Mouse (Mus musculus) liver, adult 2 months (tissue): ENCODE results near the gene Zfp652.

ENCODE experiments used
- CTCF ChIP-seq: fragments of 200-500 bp; IDR thresholded peaks from 2 replicates; pipeline ENCODE4 v1.5.1; 2011; ENCODE audit warnings: low read depth, low read length, control low read depth
- POLR2A ChIP-seq: fragments of 200-500 bp; IDR thresholded peaks from 2 replicates; pipeline ENCODE4 v1.6.1; 2011; ENCODE audit warnings: low read length, control low read depth; ENCODE audit not compliant: insufficient read depth; ENCODE audit errors: extremely low read depth

GRCm38 (mm10) chr11:95773264-95773663, 60.8 kb downstream of the Zfp652 start:
- TF ChIP-seq CTCF (no peak), POLR2A (no peak)
